Comparison of ENCODE assay signal across 8 mouse cellular contexts in the genomic region with DNA sequence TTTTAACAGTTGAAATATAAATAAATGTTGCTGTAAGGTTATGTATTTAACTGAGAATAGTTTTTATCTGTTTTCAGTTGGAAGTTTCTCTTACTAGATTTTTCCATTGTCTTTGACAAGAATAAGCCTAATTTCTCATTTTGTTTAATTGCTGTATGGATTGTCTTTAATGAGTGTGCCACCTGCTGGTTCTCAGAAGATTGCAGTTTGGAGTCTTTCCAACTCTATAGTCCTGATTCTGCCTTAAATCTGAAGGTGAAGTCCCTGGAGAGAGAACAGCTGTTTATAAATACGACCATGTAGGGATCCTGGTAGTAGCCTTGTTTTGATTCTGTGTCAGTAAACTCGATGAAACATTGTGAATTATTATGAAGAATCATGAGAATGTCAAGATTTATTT. TPM values are rescaled to one million over a fixed set of nuclear protein-coding genes. Genes with fewer than 3 reads are reported as not detected.
DNase-seq lines count a peak whose midpoint lies in the region; ATAC-seq lines count a peak whose summit lies in the region.

No protein-coding gene starts in this region.

- no peaks in the 10 kb centered on the region for H3K36me3 ChIP-seq in heart, embryonic 11.5 days (ENCODE audit: control insufficient read depth, insufficient read depth, low read length)
- H3K36me3 ChIP-seq in intestine, embryonic 15.5 days, result no peaks in the 10 kb centered on the region

- DNase-seq in heart, adult 8-10 months (ENCODE audit: low spot score), result peak; percentile 58
- peak; percentile 15 to 24 for DNase-seq in urinary bladder, postnatal 36 days (ENCODE audit: low spot score in 2 of 2)
- no peak for DNase-seq in urinary bladder, postnatal 4 days (ENCODE audit: low spot score in 2 of 2)
- DNase-seq in cerebellum, adult 9-11 months, result peak; percentile 47
- peak; percentile 42 to 47 for DNase-seq in kidney, postnatal 4 days
- DNase-seq in retina, adult 2 months (ENCODE audit: low read depth, low spot score), result peak; percentile 13

- H3K27ac ChIP-seq in heart, embryonic 11.5 days (ENCODE audit: low read depth, low read length), result no peak overlapping the region
- H3K27ac ChIP-seq in intestine, embryonic 15.5 days, result no peak overlapping the region

- no peaks in the 10 kb centered on the region for H3K9me3 ChIP-seq in heart, embryonic 11.5 days (replicated peaks; ENCODE audit: control insufficient read depth, low read length)
- no peaks in the 10 kb centered on the region for H3K9me3 ChIP-seq in intestine, embryonic 15.5 days

- H3K4me3 ChIP-seq in heart, embryonic 11.5 days (ENCODE audit: low read depth, low read length), result no peak overlapping the region
- H3K4me3 ChIP-seq in intestine, embryonic 15.5 days (replicated peaks), result no peak overlapping the region

- no peak overlapping the region for H3K4me2 ChIP-seq in heart, embryonic 11.5 days
- H3K4me2 ChIP-seq in intestine, embryonic 15.5 days (replicated peaks), result no peak overlapping the region

- no peak overlapping the region for H3K9ac ChIP-seq in heart, embryonic 11.5 days (ENCODE audit: low read depth, low read length)
- H3K9ac ChIP-seq in intestine, embryonic 15.5 days, result no peak overlapping the region

- H3K4me1 ChIP-seq in heart, embryonic 11.5 days (ENCODE audit: control insufficient read depth, insufficient read depth, low read length), result no peaks in the 10 kb centered on the region
- no peaks in the 10 kb centered on the region for H3K4me1 ChIP-seq in intestine, embryonic 15.5 days (replicated peaks)

- ATAC-seq in heart, embryonic 11.5 days (replicated peaks; ENCODE audit: insufficient number of reproducible peaks, low FRiP score, low TSS enrichment), result no peak
- ATAC-seq in intestine, embryonic 15.5 days, result no peak

- 75% methylated on average over 2 of the region's 2 CpGs for WGBS in heart, embryonic 11.5 days (ENCODE audit: insufficient replicate concordance)
- 48% methylated on average over 2 of the region's 2 CpGs for WGBS in intestine, embryonic 15.5 days

- no peaks in the 10 kb centered on the region for H3K27me3 ChIP-seq in heart, embryonic 11.5 days (ENCODE audit: control insufficient read depth, insufficient read depth, low read length)
- no peaks in the 10 kb centered on the region for H3K27me3 ChIP-seq in intestine, embryonic 15.5 days (replicated peaks)

RNA-seq across cellular contexts. Expression of a gene that starts 29.2 kb away (rescaled TPM):
- 10 to 100 TPM; 14.3 to 18.4 (median 15.0) TPM for total RNA-seq in heart, adult 8-10 months (2022)
- polyA plus RNA-seq in heart, embryonic 11.5 days (2014; fragmentation: Nextera tagmentation; extraction: Ambion mirVana), result 27.2 and 28.5 TPM in 2 replicates
- polyA plus RNA-seq in intestine, embryonic 15.5 days (2015; fragmentation: Nextera tagmentation; extraction: Ambion mirVana), result 22.2 and 25.3 TPM in 2 replicates

RNA-seq across cellular contexts. Expression of a gene that starts 36.7 kb away (rescaled TPM):
- total RNA-seq in heart, adult 8-10 months (2022), result 10 to 100 TPM; 35.4 to 48.9 (median 41.5) TPM
- polyA plus RNA-seq in heart, embryonic 11.5 days (2014; fragmentation: Nextera tagmentation; extraction: Ambion mirVana), result 45.2 and 49.9 TPM in 2 replicates
- 34.4 and 38.3 TPM in 2 replicates for polyA plus RNA-seq in intestine, embryonic 15.5 days (2015; fragmentation: Nextera tagmentation; extraction: Ambion mirVana)

Comparison
In these comparisons a context has a peak if more than half of its experiments do, and no peak if none do; other contexts are left out.
1. DNase-seq: peak in heart, adult 8-10 months (single experiment), urinary bladder, postnatal 36 days (2 of 2), cerebellum, adult 9-11 months (single experiment), kidney, postnatal 4 days (2 of 2) and retina, adult 2 months (single experiment); none in urinary bladder, postnatal 4 days (0 of 2).